Mouse (Mus musculus): ENCODE results near the gene Syap1. TPM values are rescaled to one million over a fixed set of nuclear protein-coding genes. Genes with fewer than 3 reads are reported as not detected.
A peak's percentile ranks its signal among the peaks of the same experiment; 100 is the strongest.
"Not testable (repeated sequence)": the region's sequence is repeated elsewhere in the genome, so short reads cannot be mapped to it uniquely, and the experiment has no call there.

Syap1 gene
- polyA plus RNA-seq, 1 experiment from 2014 or later: 40.1 TPM

GRCm38 (mm10) chrX:162900938-162901337 is 12.7 kb upstream of the Syap1 start, which contains the start of gene Ctps2:
Gene Ctps2, plus strand, starts transcription at chrX:162901238.
- 23% methylated on average over 4 of the region's 4 CpGs for WGBS
- ATAC-seq (ENCODE audit: low FRiP score) (no peak), DNase-seq (ENCODE audit: low spot score) (no peak)
- Histone ChIP-seq H3K4me1 (replicated peaks; ENCODE audit: control insufficient read depth, insufficient read depth, low read length) (no peaks in the 10 kb centered on the region), H3K27ac (ENCODE audit: low read depth, low read length) (0 out of 2 replicates have a peak within 1 kb of the TSS, but pooled peaks have one; percentile 20), H3K27me3 (ENCODE audit: control insufficient read depth, insufficient read depth, low read length) (no peaks in the 10 kb centered on the region), H3K9me3 (ENCODE audit: control insufficient read depth, low read length) (no peaks in the 10 kb centered on the region), H3K36me3 (ENCODE audit: control insufficient read depth, insufficient read depth, low read length) (no peaks in the 10 kb centered on the region), H3K4me2 (replicated peaks; ENCODE audit: low read depth, low read length) (peak within 1 kb of the TSS; percentile 65), H3K4me3 (ENCODE audit: low read depth, low read length) (peak within 1 kb of the TSS; percentile 54), H3K9ac (ENCODE audit: low read depth, low read length) (peak within 1 kb of the TSS; percentile 61)

DNA sequence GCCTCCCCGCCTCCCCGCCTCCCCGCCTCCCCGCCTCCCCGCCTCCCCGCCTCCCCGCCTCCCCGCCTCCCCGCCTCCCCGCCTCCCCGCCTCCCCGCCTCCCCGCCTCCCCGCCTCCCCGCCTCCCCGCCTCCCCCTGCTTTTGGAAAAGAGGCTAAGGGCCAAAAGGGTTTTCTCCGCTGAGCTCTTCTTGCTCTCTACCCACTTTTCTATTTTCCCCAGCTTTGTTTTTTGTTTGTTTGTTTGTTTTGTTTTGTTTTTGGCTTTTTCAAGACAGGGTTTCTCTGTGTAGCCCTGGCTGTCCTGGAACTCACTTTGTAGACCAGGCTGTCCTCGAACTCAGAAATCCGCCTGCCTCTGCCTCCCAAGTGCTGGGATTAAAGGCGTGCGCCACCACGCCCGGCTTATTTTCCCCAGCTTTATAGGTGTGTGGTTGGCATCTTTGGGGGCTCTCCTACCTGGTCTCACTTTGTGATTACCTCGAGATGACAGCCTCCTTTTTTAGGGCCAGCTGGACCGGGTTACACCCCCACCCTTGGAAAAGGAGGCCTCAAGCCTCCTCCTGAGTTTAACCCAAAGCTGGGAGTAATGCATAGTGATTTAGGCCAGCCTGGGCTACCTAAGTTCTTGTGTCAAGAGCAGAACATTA is 452 bp upstream of the Syap1 start:
- DNase-seq (ENCODE audit: low spot score) (peak; percentile 5), ATAC-seq (ENCODE audit: low FRiP score) (peak; percentile 62; the same call in 1 of the 2 replicates)
- 85% methylated on average over 9 of the region's 25 CpGs for WGBS

GRCm38 (mm10) chrX:162878236-162878635 is 10.0 kb downstream of the Syap1 start:
- Histone ChIP-seq H3K4me1 (replicated peaks; ENCODE audit: control insufficient read depth, insufficient read depth, low read length) (no peaks in the 10 kb centered on the region), H3K27me3 (ENCODE audit: control insufficient read depth, insufficient read depth, low read length) (no peaks in the 10 kb centered on the region), H3K9me3 (ENCODE audit: control insufficient read depth, low read length) (no peaks in the 10 kb centered on the region), H3K9ac (ENCODE audit: low read depth, low read length) (no peak overlapping the region), H3K36me3 (ENCODE audit: control insufficient read depth, insufficient read depth, low read length) (no peaks in the 10 kb centered on the region), H3K27ac (ENCODE audit: low read depth, low read length) (no peak overlapping the region), H3K4me3 (ENCODE audit: low read depth, low read length) (no peak overlapping the region), H3K4me2 (replicated peaks; ENCODE audit: low read depth, low read length) (no peak overlapping the region)
- DNase-seq (ENCODE audit: low spot score): no peak
- WGBS: 87% methylated on average over 3 of the region's 3 CpGs
- ATAC-seq (ENCODE audit: low FRiP score): no peak

More for the DNA sequence above, 452 bp upstream of the Syap1 start:
- not testable (repeated sequence) for H3K9ac ChIP-seq (ENCODE audit: low read depth, low read length); H3K27ac ChIP-seq (ENCODE audit: low read depth, low read length); H3K36me3 ChIP-seq (ENCODE audit: control insufficient read depth, insufficient read depth, low read length); H3K27me3 ChIP-seq (ENCODE audit: control insufficient read depth, insufficient read depth, low read length); H3K4me3 ChIP-seq (ENCODE audit: low read depth, low read length); H3K4me2 ChIP-seq (replicated peaks; ENCODE audit: low read depth, low read length); H3K9me3 ChIP-seq (ENCODE audit: control insufficient read depth, low read length); H3K4me1 ChIP-seq (replicated peaks; ENCODE audit: control insufficient read depth, insufficient read depth, low read length)

GRCm38 (mm10) chrX:162873761-162874160 is 14.5 kb downstream of the Syap1 start:
- H3K4me3 ChIP-seq (ENCODE audit: low read depth, low read length): no peak overlapping the region
- H3K4me2 ChIP-seq (replicated peaks; ENCODE audit: low read depth, low read length): no peak overlapping the region
- H3K9ac ChIP-seq (ENCODE audit: low read depth, low read length): no peak overlapping the region
- no peaks in the 10 kb centered on the region for H3K4me1 ChIP-seq (replicated peaks; ENCODE audit: control insufficient read depth, insufficient read depth, low read length)
- no peaks in the 10 kb centered on the region for H3K27me3 ChIP-seq (ENCODE audit: control insufficient read depth, insufficient read depth, low read length)
- H3K36me3 ChIP-seq (ENCODE audit: control insufficient read depth, insufficient read depth, low read length): no peaks in the 10 kb centered on the region
- WGBS: 85% methylated on average over 2 of the region's 2 CpGs
- DNase-seq (ENCODE audit: low spot score) (no peak), ATAC-seq (ENCODE audit: low FRiP score) (no peak)
- no peak overlapping the region for H3K27ac ChIP-seq (ENCODE audit: low read depth, low read length)
- H3K9me3 ChIP-seq (ENCODE audit: control insufficient read depth, low read length): no peaks in the 10 kb centered on the region

GRCm38 (mm10) chrX:162871734-162872517 is 16.3 kb downstream of the Syap1 start:
- WGBS: 45% methylated on average over 4 of the region's 4 CpGs
- DNase-seq (ENCODE audit: low spot score): peak; percentile 35
- H3K27ac ChIP-seq (ENCODE audit: low read depth, low read length): no peak overlapping the region
- H3K9me3 ChIP-seq (ENCODE audit: control insufficient read depth, low read length): no peaks in the 10 kb centered on the region
- H3K4me2 ChIP-seq (replicated peaks; ENCODE audit: low read depth, low read length): no peak overlapping the region
- no peaks in the 10 kb centered on the region for H3K4me1 ChIP-seq (replicated peaks; ENCODE audit: control insufficient read depth, insufficient read depth, low read length)
- no peaks in the 10 kb centered on the region for H3K36me3 ChIP-seq (ENCODE audit: control insufficient read depth, insufficient read depth, low read length)
- ATAC-seq (ENCODE audit: low FRiP score): no peak
- no peak overlapping the region for H3K4me3 ChIP-seq (ENCODE audit: low read depth, low read length)
- no peak overlapping the region for H3K9ac ChIP-seq (ENCODE audit: low read depth, low read length)
- H3K27me3 ChIP-seq (ENCODE audit: control insufficient read depth, insufficient read depth, low read length): no peaks in the 10 kb centered on the region

DNA sequence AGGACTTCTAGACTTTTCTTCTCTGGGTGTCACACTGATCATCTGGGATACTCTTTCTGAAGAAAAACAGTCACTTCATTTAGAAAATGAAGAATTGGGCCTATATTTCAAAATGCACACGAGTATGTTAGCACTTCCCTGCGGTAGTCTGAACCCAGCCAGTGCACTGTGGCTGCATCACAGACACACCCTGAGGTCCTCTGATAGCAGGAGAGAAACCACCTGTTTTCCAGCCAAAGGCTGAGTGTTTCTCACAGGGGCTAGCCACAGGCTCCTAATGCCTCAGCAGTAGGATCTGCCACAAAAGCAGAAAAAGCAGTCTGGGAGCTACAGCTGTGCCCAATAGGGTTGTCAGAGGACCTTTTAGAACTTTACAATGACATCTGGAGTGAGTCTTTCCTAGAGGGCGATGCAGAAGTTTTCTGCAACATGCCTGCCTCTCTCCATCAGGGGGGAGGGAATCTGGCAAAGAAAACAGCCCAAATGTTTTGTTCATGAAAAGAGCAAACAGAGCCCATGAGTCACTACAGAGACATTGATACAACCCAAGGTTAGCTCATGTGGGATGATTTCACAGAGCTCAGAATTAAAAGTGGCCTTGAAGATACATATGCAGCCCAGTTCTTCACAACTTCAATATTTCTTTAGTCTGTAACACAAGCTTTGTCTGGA is 19.8 kb downstream of the Syap1 start:
- H3K4me3 ChIP-seq (ENCODE audit: low read depth, low read length): no peak overlapping the region
- no peak overlapping the region for H3K27ac ChIP-seq (ENCODE audit: low read depth, low read length)
- no peak overlapping the region for H3K4me2 ChIP-seq (replicated peaks; ENCODE audit: low read depth, low read length)
- H3K4me1 ChIP-seq (replicated peaks; ENCODE audit: control insufficient read depth, insufficient read depth, low read length): no peaks in the 10 kb centered on the region
- DNase-seq (ENCODE audit: low spot score) (no peak), ATAC-seq (ENCODE audit: low FRiP score) (no peak)
- H3K9ac ChIP-seq (ENCODE audit: low read depth, low read length): no peak overlapping the region
- H3K9me3 ChIP-seq (ENCODE audit: control insufficient read depth, low read length): no peaks in the 10 kb centered on the region
- H3K27me3 ChIP-seq (ENCODE audit: control insufficient read depth, insufficient read depth, low read length): no peaks in the 10 kb centered on the region
- WGBS: 84% methylated on average over 3 of the region's 3 CpGs
- no peaks in the 10 kb centered on the region for H3K36me3 ChIP-seq (ENCODE audit: control insufficient read depth, insufficient read depth, low read length)

DNA sequence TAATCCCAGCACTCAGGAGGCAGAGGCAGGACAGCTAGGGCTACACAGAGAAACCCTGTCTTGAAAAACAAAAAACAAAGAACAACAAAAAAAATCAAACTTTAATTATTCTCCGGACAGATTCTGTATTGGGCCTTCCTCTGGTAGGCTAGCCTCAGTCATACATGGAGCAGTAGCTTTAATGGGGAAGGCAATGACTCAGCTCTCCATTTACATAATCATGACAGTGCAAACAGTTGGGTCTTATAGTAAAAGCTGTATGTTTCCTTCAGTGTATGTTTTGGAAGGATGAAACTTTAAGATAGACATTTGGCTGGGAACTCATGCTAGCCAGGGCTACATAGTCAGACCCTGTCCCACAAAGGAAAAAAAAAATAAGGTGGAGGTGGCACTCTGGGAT is 39.6 kb downstream of the Syap1 start:
- 85% methylated on average over 1 of the region's 1 CpGs for WGBS
- H3K9me3 ChIP-seq (ENCODE audit: control insufficient read depth, low read length): no peaks in the 10 kb centered on the region
- H3K27ac ChIP-seq (ENCODE audit: low read depth, low read length): no peak overlapping the region
- no peak overlapping the region for H3K4me2 ChIP-seq (replicated peaks; ENCODE audit: low read depth, low read length)
- no peak overlapping the region for H3K9ac ChIP-seq (ENCODE audit: low read depth, low read length)
- ATAC-seq (ENCODE audit: low FRiP score) (no peak), DNase-seq (ENCODE audit: low spot score) (no peak)
- H3K27me3 ChIP-seq (ENCODE audit: control insufficient read depth, insufficient read depth, low read length): no peaks in the 10 kb centered on the region
- H3K4me3 ChIP-seq (ENCODE audit: low read depth, low read length): no peak overlapping the region
- H3K4me1 ChIP-seq (replicated peaks; ENCODE audit: control insufficient read depth, insufficient read depth, low read length): no peaks in the 10 kb centered on the region
- no peaks in the 10 kb centered on the region for H3K36me3 ChIP-seq (ENCODE audit: control insufficient read depth, insufficient read depth, low read length)

DNA sequence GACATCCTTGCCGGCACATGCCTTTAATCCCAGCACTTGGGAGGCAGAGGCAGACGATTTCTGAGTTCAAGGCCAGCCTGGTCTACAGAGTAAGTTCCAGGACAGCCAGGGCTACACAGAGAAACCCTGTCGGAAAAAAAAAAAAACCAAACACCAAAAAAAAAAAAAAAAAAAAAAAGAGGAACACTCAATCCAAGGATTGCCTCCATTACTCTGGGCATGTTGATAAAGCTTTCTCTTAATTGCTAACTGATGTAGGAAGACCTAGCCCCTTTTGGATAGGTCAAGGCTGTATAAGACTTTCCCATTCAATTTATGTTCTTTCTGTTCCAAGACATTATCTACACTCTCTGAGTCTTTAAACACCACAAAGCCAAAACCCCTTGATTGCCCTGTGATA is 42.7 kb downstream of the Syap1 start:
- no peak for DNase-seq (ENCODE audit: low spot score)
- H3K36me3 ChIP-seq (ENCODE audit: control insufficient read depth, insufficient read depth, low read length): no peaks in the 10 kb centered on the region
- ATAC-seq (ENCODE audit: low FRiP score): no peak

More for the DNA sequence above, 42.7 kb downstream of the Syap1 start:
- H3K4me3 ChIP-seq (ENCODE audit: low read depth, low read length): no peak overlapping the region
- no peaks in the 10 kb centered on the region for H3K9me3 ChIP-seq (ENCODE audit: control insufficient read depth, low read length)
- no peak overlapping the region for H3K27ac ChIP-seq (ENCODE audit: low read depth, low read length)
- H3K4me2 ChIP-seq (replicated peaks; ENCODE audit: low read depth, low read length): no peak overlapping the region
- no peak overlapping the region for H3K9ac ChIP-seq (ENCODE audit: low read depth, low read length)
- 91% methylated on average over 3 of the region's 3 CpGs for WGBS
- no peaks in the 10 kb centered on the region for H3K27me3 ChIP-seq (ENCODE audit: control insufficient read depth, insufficient read depth, low read length)
- no peaks in the 10 kb centered on the region for H3K4me1 ChIP-seq (replicated peaks; ENCODE audit: control insufficient read depth, insufficient read depth, low read length)
